Mouse (Mus musculus) gastrocnemius, postnatal 25 days (tissue): ENCODE results near the gene Ankrd28. TPM values are rescaled to one million over a fixed set of nuclear protein-coding genes. Genes with fewer than 3 reads are reported as not detected.

Experiments
- total RNA-seq, 2 experiments: library from RNA; stranded (reverse); gene quantifications; 1 replicate in 1 of 2; 2 replicates in 1 of 2; pipeline ENCODE4 v1.2.3; 2021

Gene Ankrd28
- total RNA-seq, 2 experiments from 2014 or later = 34.6 to 41.3 TPM

Other genes with a start within 250 kb of the Ankrd28 start
- gene Colq, start 239.3 kb downstream of the Ankrd28 start, total RNA-seq = 1 to 10 TPM; 6.4 to 9.6 TPM
- gene Gm49387, start 189.8 kb downstream of the Ankrd28 start, total RNA-seq = 1 to 10 TPM in 1 of 2 experiments, under 1 TPM in 1; 0.79 to 1.3 TPM
- 1 to 10 TPM; 4.1 to 6.2 TPM for gene Btd, start 189.6 kb downstream of the Ankrd28 start, total RNA-seq
- gene Hacl1, start 189.4 kb downstream of the Ankrd28 start, total RNA-seq = 1 to 10 TPM; 3.7 to 7.8 TPM
- 1 to 10 TPM; 3.2 to 6.9 TPM for gene Galnt15, start 198.3 kb upstream of the Ankrd28 start, total RNA-seq